Mouse (Mus musculus): ENCODE results near the gene Ano9. TPM values are rescaled to one million over a fixed set of nuclear protein-coding genes. Genes with fewer than 3 reads are reported as not detected.
A peak's percentile ranks its signal among the peaks of the same experiment; 100 is the strongest.

Gene Ano9
- total and polyA plus RNA-seq, 2 experiments = 0.13 TPM; not detected in 1

- Histone ChIP-seq H3K79me2 (ENCODE audit: control insufficient read depth, insufficient read depth, low read length) (no peaks in the 10 kb centered on the region), H3K27me3 (ENCODE audit: control insufficient read depth, insufficient read depth, low read length) (no peaks in the 10 kb centered on the region), H3K4me3 (ENCODE audit: insufficient read depth, low read depth, low read length) (peak within 1 kb of the TSS; percentile 69), H3K9ac (ENCODE audit: low read depth, low read length) (peak within 1 kb of the TSS; percentile 55), H3K4me1 (ENCODE audit: control insufficient read depth, insufficient read depth, low read length) (peaks cover 3% of the 10 kb centered on the region; the same call in 1 of the 2 replicates), H3K27ac (replicated peaks; ENCODE audit: insufficient read depth, low read depth, low read length) (no peak within 1 kb of the TSS), H3K36me3 (ENCODE audit: control insufficient read depth, insufficient read depth, low read length) (no peaks in the 10 kb centered on the region)
- DNase-seq (ENCODE audit: extremely low read depth, low read depth, low spot score) = no peak
- 2% methylated on average over 56 of the region's 56 CpGs for WGBS
- TF ChIP-seq POLR2A (IDR thresholded peaks at IDR 0.05; ENCODE audit: extremely low read depth, insufficient read depth, low read length) (no peak), CTCF (IDR thresholded peaks at IDR 0.05; ENCODE audit: low read depth, low read length) (no peak)
Observed at GRCm38 (mm10) chr7:141099911-141100691, 17.5 kb downstream of the Ano9 start, which contains the start of gene Sigirr. Gene Sigirr, minus strand, starts transcription at chr7:141100572.

GRCm38 (mm10) chr7:141097177-141097576 lies 20.4 kb downstream of the Ano9 start:
- no peak for DNase-seq (ENCODE audit: extremely low read depth, low read depth, low spot score)
- no peak overlapping the region for H3K27ac ChIP-seq (replicated peaks; ENCODE audit: insufficient read depth, low read depth, low read length)

GRCm38 (mm10) chr7:141096649-141097056 lies 21.0 kb downstream of the Ano9 start:
- no peak for TF ChIP-seq POLR2A (IDR thresholded peaks at IDR 0.05; ENCODE audit: extremely low read depth, insufficient read depth, low read length)
- Histone ChIP-seq H3K4me3 (ENCODE audit: insufficient read depth, low read depth, low read length) (peak overlapping the region; percentile 7; the same call in 1 of the 2 replicates), H3K4me1 (ENCODE audit: control insufficient read depth, insufficient read depth, low read length) (peaks cover 18% of the 10 kb centered on the region), H3K79me2 (ENCODE audit: control insufficient read depth, insufficient read depth, low read length) (no peaks in the 10 kb centered on the region), H3K27me3 (ENCODE audit: control insufficient read depth, insufficient read depth, low read length) (no peaks in the 10 kb centered on the region), H3K9ac (ENCODE audit: low read depth, low read length) (peak overlapping the region; percentile 2; the same call in 1 of the 2 replicates), H3K27ac (replicated peaks; ENCODE audit: insufficient read depth, low read depth, low read length) (no peak overlapping the region), H3K36me3 (ENCODE audit: control insufficient read depth, insufficient read depth, low read length) (no peaks in the 10 kb centered on the region)
- no peak for DNase-seq (ENCODE audit: extremely low read depth, low read depth, low spot score)
- 58% methylated on average over 6 of the region's 6 CpGs for WGBS

More at GRCm38 (mm10) chr7:141097177-141097576, 20.4 kb downstream of the Ano9 start:
- Histone ChIP-seq H3K4me3 (ENCODE audit: insufficient read depth, low read depth, low read length) (no peak overlapping the region), H3K4me1 (ENCODE audit: control insufficient read depth, insufficient read depth, low read length) (peaks cover 18% of the 10 kb centered on the region), H3K27me3 (ENCODE audit: control insufficient read depth, insufficient read depth, low read length) (no peaks in the 10 kb centered on the region), H3K36me3 (ENCODE audit: control insufficient read depth, insufficient read depth, low read length) (no peaks in the 10 kb centered on the region), H3K79me2 (ENCODE audit: control insufficient read depth, insufficient read depth, low read length) (no peaks in the 10 kb centered on the region), H3K9ac (ENCODE audit: low read depth, low read length) (no peak overlapping the region)
- whole genome bisulfite sequencing = 86% methylated on average over 5 of the region's 5 CpGs
- TF ChIP-seq CTCF (IDR thresholded peaks at IDR 0.05; ENCODE audit: low read depth, low read length) (no peak), POLR2A (IDR thresholded peaks at IDR 0.05; ENCODE audit: extremely low read depth, insufficient read depth, low read length) (no peak)

GRCm38 (mm10) chr7:141096021-141096420 lies 21.6 kb downstream of the Ano9 start:
- Histone ChIP-seq H3K79me2 (ENCODE audit: control insufficient read depth, insufficient read depth, low read length) (no peaks in the 10 kb centered on the region), H3K36me3 (ENCODE audit: control insufficient read depth, insufficient read depth, low read length) (no peaks in the 10 kb centered on the region), H3K4me1 (ENCODE audit: control insufficient read depth, insufficient read depth, low read length) (peaks cover 18% of the 10 kb centered on the region), H3K27ac (replicated peaks; ENCODE audit: insufficient read depth, low read depth, low read length) (no peak overlapping the region), H3K27me3 (ENCODE audit: control insufficient read depth, insufficient read depth, low read length) (no peaks in the 10 kb centered on the region), H3K9ac (ENCODE audit: low read depth, low read length) (no peak overlapping the region), H3K4me3 (ENCODE audit: insufficient read depth, low read depth, low read length) (no peak overlapping the region)
- TF ChIP-seq CTCF (IDR thresholded peaks at IDR 0.05; ENCODE audit: low read depth, low read length) = no peak
- TF ChIP-seq POLR2A (IDR thresholded peaks at IDR 0.05; ENCODE audit: extremely low read depth, insufficient read depth, low read length) = no peak
- WGBS = 86% methylated on average over 6 of the region's 6 CpGs
- DNase-seq (ENCODE audit: extremely low read depth, low read depth, low spot score) = no peak

GRCm38 (mm10) chr7:141094487-141095205 lies 23.0 kb downstream of the Ano9 start:
- TF ChIP-seq POLR2A (IDR thresholded peaks at IDR 0.05; ENCODE audit: extremely low read depth, insufficient read depth, low read length) (peak; percentile 37; the same call in 1 of the 2 replicates), CTCF (IDR thresholded peaks at IDR 0.05; ENCODE audit: low read depth, low read length) (no peak)
- DNase-seq (ENCODE audit: extremely low read depth, low read depth, low spot score) = peak; percentile 94

More at GRCm38 (mm10) chr7:141094487-141095205, 23.0 kb downstream of the Ano9 start:
- peak overlapping the region; percentile 72 for H3K9ac ChIP-seq (ENCODE audit: low read depth, low read length)
- peak overlapping the region; percentile 65 for H3K4me3 ChIP-seq (ENCODE audit: insufficient read depth, low read depth, low read length)
- peaks cover 18% of the 10 kb centered on the region for H3K4me1 ChIP-seq (ENCODE audit: control insufficient read depth, insufficient read depth, low read length)
- peak overlapping the region; percentile 97 for H3K27ac ChIP-seq (replicated peaks; ENCODE audit: insufficient read depth, low read depth, low read length)
- WGBS = 24% methylated on average over 15 of the region's 15 CpGs
- H3K27me3 ChIP-seq (ENCODE audit: control insufficient read depth, insufficient read depth, low read length) = no peaks in the 10 kb centered on the region
- no peaks in the 10 kb centered on the region for H3K79me2 ChIP-seq (ENCODE audit: control insufficient read depth, insufficient read depth, low read length)
- no peaks in the 10 kb centered on the region for H3K36me3 ChIP-seq (ENCODE audit: control insufficient read depth, insufficient read depth, low read length)

Measured in liver, adult 2 months (tissue).